Mouse (Mus musculus) forelimb bud, embryonic 11.5 days (tissue): Measurements from ENCODE around the gene Dppa5a.
"Not testable (repeated sequence)": the region's sequence is repeated elsewhere in the genome, so short reads cannot be mapped to it uniquely, and the experiment has no call there.

ENCODE experiments used
- DNase-seq: peaks from one replicate; pipeline ENCODE4 v3.0.0-alpha.2; 2012; ENCODE audit warnings: low read depth, low spot score

Gene Dppa5a

DNA sequence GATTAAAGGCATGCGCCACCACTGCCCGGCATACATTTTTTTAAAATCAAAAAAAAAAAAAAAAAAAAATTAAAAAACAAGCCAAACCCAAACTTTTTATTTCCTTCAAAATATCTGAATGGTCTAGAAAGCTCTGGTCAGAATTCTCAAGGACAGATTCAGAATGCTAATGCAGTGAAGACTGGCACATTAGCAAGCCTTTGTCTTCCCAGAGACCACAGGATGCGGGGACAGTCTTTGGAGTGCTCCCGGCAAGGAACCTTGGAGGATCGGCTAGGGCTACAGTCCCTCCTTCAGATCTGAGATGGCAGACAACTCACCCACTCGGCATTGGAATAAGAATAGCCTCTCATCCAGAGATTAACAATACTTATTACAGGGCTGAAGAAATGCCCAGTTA is 3.3 kb downstream of the Dppa5a start:
- DNase-seq, result no peak

DNA sequence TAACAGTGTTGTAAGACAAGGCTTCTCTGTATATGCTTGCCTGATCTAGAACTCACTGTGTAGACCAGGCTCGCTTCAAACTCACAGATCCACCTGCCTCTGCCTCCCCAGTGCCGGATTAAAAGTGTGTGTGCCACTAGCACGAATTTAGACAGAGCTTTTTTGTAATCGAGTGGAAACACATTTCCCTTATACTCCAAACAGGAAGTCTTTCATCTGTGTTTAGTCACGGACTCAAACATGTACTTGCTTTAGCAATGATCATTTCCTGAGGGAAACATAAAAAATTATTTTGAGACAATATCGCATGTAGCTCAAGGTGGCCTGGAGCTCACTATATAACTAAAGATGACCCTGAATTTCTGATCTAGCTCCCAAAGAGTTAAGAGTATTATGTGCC is 4.6 kb downstream of the Dppa5a start:
- no peak for DNase-seq

DNA sequence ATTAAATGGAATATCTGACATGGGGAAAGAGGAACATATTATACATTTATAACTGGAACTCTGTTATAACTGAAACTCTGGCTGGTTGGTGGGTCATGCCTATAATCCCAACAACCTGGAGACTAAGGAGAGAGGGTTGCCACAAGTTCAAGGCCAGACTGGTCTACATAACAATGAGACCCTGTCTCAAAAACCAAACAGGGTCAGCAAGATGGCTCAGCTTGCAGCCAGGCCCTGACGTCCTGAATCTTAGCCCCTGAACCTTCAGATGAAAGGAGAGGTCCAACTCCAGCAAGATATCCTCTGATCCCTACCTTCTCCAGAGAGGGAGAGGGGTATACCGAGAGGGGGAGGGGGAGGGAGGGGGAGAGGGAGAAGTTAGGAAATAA is 7.5 kb downstream of the Dppa5a start:
- no peak for DNase-seq

DNA sequence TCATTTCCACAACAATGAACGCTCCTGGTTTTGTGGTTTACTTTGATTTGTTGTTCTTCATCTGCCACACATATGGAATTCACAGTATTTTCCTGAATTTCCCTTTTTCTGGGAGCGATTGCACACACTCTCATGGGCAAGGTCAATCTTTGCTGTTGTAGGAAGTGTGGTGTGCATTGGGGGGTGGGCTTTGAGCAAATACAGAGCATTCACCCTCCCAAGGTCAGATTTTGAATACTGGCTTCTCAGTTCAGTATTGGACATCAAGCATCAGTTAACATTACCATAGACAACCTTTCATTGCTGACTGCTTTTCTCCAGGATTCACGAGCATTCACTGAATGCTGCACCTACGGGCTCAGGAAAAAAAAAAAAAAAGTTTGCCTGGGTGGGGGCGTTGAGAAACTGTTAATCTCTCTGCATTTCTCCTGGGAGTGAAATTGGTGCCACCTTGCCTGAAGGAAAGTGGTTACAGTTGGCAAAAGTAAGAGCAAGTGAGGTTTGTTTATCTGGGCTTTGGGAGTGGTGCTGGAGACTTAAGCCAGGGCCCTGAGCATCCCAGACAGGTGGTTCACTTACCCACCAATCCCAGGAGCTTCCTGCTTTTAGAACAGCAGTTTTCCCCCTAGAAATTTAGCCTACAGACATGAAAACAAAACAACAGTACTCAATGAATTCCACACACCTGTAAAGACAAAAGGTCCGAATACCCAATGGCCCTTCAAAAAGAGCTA is 8.1 kb downstream of the Dppa5a start:
- DNase-seq, result no peak

DNA sequence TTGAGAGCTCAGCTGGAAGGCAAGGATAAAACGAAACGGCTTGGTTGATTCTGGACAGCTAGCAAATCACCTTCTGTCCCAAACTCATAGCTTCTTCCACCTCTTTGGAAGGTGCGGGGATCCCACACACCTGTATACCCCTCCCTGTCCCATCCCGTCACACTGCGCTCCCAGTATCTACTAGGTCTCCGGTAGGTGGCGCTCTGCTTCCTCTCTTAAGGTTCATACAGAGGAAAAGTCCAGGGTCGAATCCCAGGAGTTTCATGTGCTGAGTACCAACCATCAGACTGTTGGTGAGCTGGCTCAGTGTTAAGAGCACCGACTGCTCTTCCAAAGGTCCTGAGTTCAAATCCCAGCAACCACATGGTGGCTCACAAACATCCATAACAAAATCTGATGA is 9.9 kb downstream of the Dppa5a start:
- DNase-seq, result peak; percentile 78

DNA sequence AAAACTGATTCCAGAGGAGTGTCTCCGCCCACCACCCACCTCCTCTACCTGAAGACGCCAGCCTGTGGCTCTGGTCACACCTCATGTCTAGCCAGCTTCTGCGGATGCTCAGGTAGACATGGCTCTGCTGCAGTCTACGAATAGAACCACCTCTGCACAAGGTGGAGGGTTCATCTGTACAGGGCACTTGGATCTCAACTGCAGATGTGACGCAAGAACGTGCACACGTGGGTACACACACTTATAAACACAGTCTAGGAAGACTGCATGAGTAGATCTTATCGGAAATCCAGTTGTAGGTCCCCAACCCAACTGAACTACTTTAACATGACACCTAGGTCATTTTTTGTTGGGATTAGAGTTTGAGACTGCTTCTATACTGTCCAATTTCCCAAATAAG is 12.4 kb downstream of the Dppa5a start, which contains the start of gene Gsta2:
Gsta2 (minus strand) TSS at position 178 of the 400 bp plus-strand sequence.
- DNase-seq, result no peak

DNA sequence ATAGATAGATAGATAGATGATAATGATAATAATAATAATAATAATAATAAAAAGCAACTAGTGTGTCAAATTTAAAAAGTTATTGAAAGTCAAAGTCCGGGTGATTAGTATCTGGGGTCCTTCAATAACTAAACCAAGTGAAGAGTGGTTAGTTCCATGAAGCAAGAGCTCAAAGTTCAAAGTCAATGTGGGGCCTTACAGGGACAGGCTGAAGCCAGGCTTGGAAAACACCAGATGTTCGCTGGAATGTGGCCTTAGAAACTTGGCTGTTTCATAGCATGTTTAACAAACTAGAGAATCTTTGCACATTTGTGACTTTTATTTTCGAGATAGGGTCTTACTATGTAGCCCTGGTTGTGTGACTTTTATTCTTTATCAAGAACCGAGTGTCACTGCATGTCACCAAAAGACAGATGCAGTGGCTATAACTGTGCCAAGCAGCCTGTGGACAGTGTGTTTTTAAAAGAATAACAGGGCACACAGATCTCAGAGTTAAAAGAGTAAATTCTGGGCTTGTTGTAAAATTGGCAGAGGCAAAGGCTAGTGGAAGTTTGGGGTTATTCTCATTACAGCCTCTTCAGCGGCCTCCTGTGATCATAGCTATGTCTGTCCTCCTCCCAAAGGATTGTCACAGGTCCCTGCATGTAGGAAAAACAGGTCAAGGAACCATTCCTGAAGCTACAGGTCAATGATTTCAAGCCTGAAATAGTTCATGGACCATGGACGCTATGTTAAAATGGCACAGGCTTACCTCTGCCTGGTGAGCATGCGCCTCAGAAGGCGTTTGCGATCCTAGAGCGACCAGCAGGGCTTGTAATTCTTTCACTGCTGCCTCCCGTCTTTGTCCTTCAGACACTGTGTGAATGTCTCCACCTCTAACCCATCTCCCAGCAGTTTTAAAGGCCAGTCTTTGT is 13.1 kb downstream of the Dppa5a start:
- no peak for DNase-seq

DNA sequence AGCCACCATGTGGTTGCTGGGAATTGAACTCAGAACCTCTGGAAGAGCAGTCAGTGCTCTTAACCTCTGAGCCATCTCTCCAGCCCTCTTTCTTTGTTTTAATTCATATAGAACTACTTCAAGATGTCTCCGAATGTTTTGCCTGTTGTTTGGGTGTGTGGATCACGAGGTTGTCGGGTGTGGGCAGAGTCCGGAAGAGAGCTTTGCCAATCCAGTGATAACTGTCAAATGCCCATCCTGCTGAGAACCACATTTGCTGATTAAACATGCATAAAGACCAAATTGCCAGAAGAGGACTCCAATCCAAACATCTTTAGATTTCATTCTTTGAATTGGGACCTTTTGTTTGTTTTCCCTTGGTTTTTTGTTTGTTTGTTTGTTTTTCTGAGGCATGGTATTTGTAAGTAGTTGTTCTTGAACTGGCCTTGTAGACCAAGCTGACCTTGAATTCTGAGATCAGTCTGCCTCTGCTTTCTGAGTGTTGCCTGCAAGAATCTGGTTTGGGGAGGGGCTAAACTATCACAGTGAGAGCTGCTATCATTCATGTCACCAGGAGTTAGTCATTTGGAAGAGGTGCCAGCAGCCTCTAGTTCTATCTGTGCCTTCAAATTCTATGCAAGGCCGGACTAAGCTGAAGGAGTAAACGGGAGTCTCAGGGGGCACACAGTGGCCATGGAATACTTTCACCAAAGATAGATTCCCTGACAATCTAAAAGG is 16.3 kb downstream of the Dppa5a start:
- DNase-seq, result no peak

DNA sequence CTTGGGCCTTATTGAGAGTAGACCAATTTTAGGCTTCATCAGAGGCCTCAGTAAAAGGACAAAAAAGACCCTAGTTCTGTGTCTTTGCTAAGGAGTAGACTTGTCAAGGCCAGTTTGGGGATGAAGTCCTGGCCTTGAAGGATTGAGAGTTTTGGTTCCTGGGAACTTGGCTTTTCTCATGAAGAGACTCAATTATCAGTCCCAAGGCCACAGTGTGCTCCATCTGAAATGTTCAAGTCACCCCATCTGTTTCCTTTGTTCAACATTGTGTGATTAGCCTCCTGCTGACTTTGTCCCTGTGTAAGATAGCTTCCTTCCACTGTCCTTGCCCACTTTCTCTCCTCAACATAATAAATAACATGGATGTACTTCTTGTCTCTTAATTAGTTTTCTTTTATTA is 18.0 kb downstream of the Dppa5a start:
- DNase-seq, result not testable (repeated sequence)

DNA sequence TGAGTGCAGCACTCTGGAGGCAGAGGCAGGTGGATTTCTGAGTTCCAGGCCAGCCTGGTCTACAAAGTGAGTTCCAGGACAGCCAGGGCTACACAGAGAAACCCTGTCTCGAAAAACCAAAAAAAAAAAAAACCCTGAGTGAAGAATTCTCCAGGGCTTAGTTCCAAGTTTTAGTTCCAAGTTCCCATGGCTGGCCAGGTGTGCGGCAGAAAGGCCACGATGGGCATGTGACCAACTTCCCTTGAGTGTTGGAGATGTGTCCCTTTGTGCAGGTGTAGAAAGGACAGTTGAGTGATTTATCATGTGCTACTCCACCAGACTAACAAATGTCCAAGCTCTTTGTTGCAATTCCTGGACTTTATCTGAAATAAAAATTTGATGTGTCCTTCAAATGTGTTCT is 18.8 kb downstream of the Dppa5a start:
- DNase-seq, result not testable (repeated sequence)

DNA sequence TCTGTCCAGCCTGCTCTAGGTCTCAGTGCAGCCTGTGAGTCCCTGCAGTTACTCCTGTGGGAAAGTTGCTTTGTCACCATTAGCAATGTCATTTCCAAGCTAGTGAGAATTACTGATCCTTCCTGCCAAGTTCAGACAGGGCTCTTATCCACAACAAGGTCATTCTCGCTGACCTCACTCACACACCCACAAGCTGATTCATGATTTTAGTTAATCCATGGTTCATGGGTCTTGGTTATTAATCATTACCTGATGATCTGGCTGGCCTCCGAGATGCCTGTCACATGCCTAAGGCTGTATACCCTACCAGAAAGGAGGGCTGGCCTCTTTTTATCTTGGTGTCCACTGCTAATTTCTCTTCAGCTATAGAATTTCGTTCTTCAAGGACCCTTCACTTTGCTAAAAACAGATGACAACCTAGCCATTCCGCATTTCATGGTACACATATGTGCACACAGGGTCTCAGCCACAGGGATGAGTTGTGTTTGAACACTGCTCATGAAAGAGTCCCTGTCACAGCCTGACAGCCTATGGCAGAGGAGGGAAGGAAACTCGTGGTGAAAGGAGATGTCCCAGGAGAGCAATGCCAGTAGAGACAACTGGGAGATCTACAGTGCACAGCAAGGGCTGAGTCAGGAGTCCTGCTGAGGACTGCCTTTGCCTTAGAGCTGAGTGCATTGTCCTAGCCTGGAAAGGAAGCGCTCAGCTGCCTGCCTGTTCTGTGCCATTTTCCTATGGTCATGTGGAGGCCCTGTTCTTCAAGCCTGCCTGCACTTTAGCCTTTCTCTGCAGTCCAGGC is 19.6 kb downstream of the Dppa5a start:
- DNase-seq, result not testable (repeated sequence)

DNA sequence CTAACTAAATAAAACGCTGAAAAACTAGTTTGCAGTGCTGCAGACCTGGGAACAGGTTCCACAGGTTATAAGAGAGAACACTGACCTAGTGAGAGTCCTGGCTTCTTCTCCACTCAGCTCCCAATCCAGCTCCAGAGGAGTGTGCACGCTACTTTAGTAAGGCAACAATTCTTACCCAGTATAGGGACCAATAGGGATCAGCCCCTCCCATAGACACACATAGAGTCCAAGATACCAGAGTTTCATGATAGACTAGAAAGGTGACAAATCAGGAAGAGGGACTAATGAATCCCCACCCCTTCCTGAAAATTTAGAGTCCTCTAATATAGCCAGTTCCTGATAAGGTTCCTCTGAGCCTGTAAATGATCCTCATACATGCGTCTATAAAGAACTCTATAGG is 21.0 kb downstream of the Dppa5a start:
- no peak for DNase-seq

DNA sequence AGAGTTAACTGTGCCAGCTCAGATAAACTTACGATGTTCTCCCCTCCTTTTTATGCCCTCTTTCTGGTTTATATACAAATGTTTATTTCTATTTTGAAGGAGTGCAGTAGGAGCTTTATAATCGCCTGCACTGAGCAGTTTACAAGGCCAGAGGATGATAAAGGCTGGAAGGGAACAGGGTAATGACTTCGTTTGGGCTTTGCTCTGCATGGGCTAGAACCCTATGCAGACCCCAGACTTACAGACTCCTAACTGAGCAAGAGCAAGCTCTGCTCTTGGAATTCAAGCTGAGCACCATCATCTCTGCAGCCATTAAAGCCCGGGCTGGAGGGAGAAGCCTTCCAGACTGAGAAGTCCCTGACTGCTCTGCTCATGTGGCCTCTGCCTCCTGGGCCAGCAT is 22.7 kb downstream of the Dppa5a start:
- DNase-seq, result not testable (repeated sequence)

DNA sequence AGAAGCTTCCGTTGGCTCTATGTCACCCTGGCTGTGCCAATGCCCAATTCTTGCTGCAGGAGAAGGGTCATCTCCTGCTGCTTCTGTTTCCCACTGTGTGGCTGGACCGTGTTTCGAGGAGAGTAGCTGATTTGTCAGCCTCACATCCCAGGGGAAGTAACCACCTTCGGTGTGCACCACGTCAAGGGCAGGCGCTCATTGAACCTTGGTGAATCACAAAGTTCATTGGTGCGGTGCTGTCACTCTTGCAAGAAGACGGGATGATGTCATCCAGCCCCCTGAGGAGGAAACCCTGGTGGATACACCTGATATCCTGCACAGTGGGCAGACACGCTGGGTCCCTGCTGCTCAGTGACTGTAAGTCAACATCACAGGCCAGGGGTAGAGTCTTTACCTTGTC is 24.9 kb downstream of the Dppa5a start:
- DNase-seq, result not testable (repeated sequence)

DNA sequence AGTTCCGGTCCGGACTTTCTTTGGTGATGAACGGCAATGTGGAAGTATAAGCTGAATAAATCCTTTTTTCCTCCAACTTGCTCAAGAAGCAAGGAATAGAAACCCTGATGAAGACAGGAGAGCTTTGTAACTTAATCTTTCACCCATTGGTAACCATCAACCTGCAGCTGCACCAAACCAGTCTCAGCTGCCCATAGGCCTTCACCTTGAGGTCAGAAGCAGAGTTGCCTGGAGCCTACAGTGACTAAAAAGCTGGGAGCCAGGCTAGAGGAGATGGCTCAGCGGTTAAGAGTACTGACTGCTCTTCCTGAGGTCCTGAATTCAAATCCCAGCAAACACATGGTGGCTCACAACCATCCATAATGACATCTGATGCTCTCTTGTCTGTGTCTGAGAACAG is 25.5 kb downstream of the Dppa5a start:
- not testable (repeated sequence) for DNase-seq

DNA sequence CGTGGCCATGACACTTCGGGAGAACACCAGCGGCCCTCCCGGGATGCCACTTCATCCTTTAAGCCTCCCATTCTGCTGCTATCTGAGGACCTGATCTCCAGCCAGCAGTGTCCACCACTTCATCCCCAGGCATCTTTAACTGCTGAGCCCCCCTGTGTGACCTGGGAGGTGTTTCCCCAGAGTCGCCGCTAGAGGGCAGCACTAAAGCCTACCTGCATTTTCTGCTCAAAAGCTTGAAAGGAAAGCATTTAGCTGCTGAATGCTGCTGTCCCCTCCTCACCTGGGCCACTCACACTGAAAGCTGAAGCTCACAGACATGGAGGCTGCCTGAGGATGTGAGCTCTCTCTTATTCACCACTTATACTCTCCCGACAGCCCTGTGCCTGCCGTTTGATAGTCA is 27.7 kb downstream of the Dppa5a start:
- DNase-seq, result peak; percentile 46

DNA sequence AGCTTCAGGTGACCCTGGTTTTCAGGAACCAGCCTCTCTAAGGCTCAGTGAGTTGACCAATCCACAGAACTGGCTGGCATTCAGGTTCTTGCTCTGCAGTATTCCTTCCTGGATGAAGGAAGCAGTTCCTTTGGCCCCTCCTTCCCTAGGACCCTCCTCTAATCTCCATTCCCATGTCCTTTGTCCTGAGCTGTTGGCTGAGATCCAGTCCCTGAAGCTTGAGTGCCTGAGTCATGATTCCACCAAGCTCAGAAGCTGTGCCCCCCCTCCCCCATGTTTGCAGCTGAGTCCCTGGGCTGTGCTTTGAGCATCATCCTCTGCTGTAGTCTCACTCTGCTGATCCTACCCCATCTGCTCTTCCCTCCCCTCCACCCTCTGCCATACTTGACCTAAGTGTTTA is 30.9 kb downstream of the Dppa5a start:
- not testable (repeated sequence) for DNase-seq

DNA sequence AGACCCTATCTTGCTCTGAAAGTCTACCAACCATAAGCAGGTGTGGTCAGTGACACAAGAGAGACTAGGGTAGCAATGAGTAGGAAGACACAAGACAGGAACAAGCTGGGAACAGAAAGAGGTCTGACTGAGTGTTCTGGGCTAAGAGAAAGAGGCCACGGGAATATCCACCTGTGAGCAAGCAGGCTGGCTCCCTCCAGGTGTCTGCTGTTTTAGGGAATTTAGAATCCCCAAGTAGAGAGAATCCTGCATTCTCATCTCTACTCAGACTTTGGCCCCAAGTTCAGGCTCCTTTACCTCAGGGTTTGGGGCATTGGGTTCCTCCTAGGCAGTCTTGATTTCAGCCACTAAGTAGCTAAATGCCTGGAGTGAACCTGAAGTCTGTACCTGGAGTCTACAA is 40.7 kb downstream of the Dppa5a start, which contains the start of gene Omt2b:
Omt2b (plus strand) TSS at position 301 of the 400 bp plus-strand sequence.
- not testable (repeated sequence) for DNase-seq

DNA sequence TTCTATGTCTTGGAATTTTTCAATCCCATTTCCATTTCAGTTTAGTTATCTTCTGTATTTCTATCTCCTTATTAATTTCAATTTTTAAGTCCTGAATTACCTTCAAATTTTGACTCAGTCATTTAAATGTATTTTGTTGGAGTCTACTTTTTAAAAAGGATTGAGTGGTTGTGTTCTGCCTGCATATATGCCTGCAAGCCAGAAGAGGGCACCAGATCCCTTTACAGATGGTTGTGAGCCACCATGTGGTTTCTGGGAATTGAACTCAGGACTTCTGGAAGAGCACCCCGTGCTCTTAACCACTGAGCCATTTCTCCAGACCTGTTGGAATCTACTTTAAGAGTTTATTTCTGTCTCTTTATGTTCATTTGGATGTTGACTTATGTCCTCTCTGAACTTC is 48.5 kb downstream of the Dppa5a start:
- no peak for DNase-seq
